Mouse (Mus musculus) spleen, adult 2 months (tissue): ENCODE results near the gene Mark1. TPM values are rescaled to one million over a fixed set of nuclear protein-coding genes. Genes with fewer than 3 reads are reported as not detected.

Experiments used
- DNase-seq, 2 experiments: peaks; one replicate each; pipeline versions ENCODE4 v3.0.0 to v3.0.0-alpha.2; 2012 to 2021; ENCODE audit warnings: low spot score in 2 of 2, low read depth in 1 of 2
- H3K27ac ChIP-seq: fragments of 200-500 bp; 2 replicates; pipeline ENCODE4 v1.5.1; 2012; ENCODE audit warnings: low read length, inconsistent platforms; ENCODE audit not compliant: insufficient read depth
- H3K27me3 ChIP-seq: fragments of 200-500 bp; 2 replicates; pipeline ENCODE4 v1.6.1; 2012; ENCODE audit warnings: mild to moderate bottlenecking, moderate library complexity, low read length, inconsistent platforms; ENCODE audit not compliant: control insufficient read depth, insufficient read depth
- H3K36me3 ChIP-seq: fragments of 200-500 bp; 2 replicates; pipeline ENCODE4 v1.6.1; 2012; ENCODE audit warnings: mild to moderate bottlenecking, low read length, inconsistent platforms; ENCODE audit not compliant: control insufficient read depth, insufficient read depth
- H3K4me1 ChIP-seq: fragments of 200-500 bp; 2 replicates; pipeline ENCODE4 v1.6.1; 2011; ENCODE audit warnings: inconsistent platforms; ENCODE audit not compliant: control insufficient read depth, insufficient read depth, insufficient read length
- H3K4me3 ChIP-seq: fragments of 200-500 bp; 2 replicates; pipeline ENCODE4 v1.5.1; 2011; ENCODE audit warnings: mild to moderate bottlenecking, inconsistent platforms; ENCODE audit not compliant: insufficient read depth, insufficient read length; ENCODE audit errors: extremely low read depth
- CTCF ChIP-seq: fragments of 200-500 bp; IDR thresholded peaks from 2 replicates; pipeline ENCODE4 v1.5.1; 2011; ENCODE audit warnings: mild to moderate bottlenecking, inconsistent platforms; ENCODE audit not compliant: insufficient read depth, insufficient read length, insufficient replicate concordance; ENCODE audit errors: extremely low read depth
- POLR2A ChIP-seq: fragments of 200-500 bp; IDR thresholded peaks from 2 replicates; pipeline ENCODE4 v1.6.1; 2011; ENCODE audit warnings: low read depth, low read length, inconsistent platforms
- WGBS: fragments of 180-500 bp; shearing (Covaris S2); methylation state at CpG from one replicate; pipeline ENCODE4 v1.1.7; 2018; 5-methylcytosine and 5-hydroxymethylcytosine counted together
- polyA plus RNA-seq: library from polyadenylated mRNA; depleted of rRNA; stranded (reverse); fragments of >200 nt; gene quantifications from 2 replicates; pipeline ENCODE4 v1.2.3, GENCODE M21; 2012

Gene Mark1
- polyA plus RNA-seq, 1 experiment = 1.6 TPM

- H3K4me3 ChIP-seq = no peak overlapping the region
- no peaks in the 10 kb centered on the region for H3K27me3 ChIP-seq
- TF ChIP-seq CTCF (no peak), POLR2A (no peak)
- WGBS = 77% methylated on average over 3 of the region's 3 CpGs
- H3K4me1 ChIP-seq = no peaks in the 10 kb centered on the region
- DNase-seq = no peak
- H3K27ac ChIP-seq = no peak overlapping the region
- H3K36me3 ChIP-seq = no peaks in the 10 kb centered on the region
Measured at GRCm38 (mm10) chr1:185012566-185012965, 13.2 kb upstream of the Mark1 start.

- Histone ChIP-seq H3K4me1 (no peaks in the 10 kb centered on the region), H3K27ac (no peak overlapping the region), H3K4me3 (no peak overlapping the region), H3K27me3 (no peaks in the 10 kb centered on the region), H3K36me3 (no peaks in the 10 kb centered on the region)
- 84% methylated on average over 5 of the region's 5 CpGs for WGBS
- TF ChIP-seq CTCF = no peak
- no peak for TF ChIP-seq POLR2A
- no peak for DNase-seq
Measured at GRCm38 (mm10) chr1:185007066-185007465, 7.7 kb upstream of the Mark1 start.

DNA sequence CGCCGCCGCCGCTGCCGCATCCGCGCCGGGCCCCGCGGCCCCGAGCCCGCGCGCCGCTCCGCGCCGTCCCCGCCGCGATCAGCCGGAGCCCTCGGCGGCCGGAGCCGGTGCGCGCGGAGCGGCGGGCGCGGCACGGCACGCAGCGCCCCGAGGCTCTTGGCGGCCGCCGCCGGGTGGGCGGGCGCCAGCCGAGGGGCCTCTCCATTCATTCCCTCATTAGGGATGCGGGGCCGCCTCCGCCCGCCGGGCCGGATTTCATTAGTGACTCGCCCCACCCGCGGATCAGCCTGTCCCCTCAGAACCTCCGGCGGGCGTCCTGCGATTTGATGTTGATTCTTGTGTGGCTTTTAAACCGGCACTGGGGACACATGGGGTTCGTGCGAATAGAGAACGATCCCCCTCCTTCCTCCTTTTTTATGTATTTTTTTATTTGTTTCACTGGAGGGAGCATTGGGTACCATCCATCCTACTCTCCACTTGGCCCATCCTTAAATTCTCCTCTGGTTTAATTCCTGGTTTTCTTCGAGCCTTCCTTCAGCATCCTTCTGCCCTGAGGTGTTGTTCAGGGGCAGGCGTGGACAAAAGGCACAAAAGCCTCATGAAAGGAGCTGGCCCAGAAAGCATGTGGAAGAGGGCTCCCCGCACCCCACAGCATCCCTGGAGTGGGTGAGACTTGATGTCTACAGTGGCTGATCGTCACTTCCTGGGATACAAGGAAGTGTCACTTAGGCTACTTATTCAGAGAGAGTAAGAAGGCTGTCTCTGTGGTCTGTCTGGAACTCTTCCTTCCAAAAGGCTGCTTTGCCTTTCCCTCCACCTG, 620 bp upstream of the Mark1 start:
- Histone ChIP-seq H3K4me1 (no peaks in the 10 kb centered on the region), H3K27me3 (peaks cover 7% of the 10 kb centered on the region), H3K27ac (no peak overlapping the region; the same call in 1 of the 2 replicates), H3K4me3 (no peak overlapping the region; the same call in 1 of the 2 replicates), H3K36me3 (no peaks in the 10 kb centered on the region)
- no peak for TF ChIP-seq POLR2A
- TF ChIP-seq CTCF = no peak
- WGBS = 24% methylated on average over 64 of the region's 65 CpGs
- no peak for DNase-seq

DNA sequence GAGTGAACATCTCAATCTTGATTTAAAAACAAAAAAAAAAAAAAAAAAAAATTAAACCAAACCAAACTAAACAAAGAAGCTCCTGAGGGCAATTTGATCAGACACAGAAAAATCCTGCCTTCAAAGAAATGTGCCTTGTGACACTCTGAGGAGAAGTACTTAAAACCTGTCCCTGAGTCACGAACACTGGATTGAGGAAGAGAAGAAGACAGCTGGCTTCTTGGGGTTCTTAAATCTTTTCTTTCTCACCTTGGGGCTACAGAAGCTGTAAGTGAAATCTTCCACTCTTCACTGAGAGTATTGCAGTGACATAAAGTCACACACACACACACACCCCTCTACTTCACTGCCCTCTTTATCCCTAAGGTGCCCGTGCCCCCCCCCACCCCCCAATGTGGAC, 739 bp downstream of the Mark1 start:
- no peak overlapping the region for H3K4me3 ChIP-seq

DNA sequence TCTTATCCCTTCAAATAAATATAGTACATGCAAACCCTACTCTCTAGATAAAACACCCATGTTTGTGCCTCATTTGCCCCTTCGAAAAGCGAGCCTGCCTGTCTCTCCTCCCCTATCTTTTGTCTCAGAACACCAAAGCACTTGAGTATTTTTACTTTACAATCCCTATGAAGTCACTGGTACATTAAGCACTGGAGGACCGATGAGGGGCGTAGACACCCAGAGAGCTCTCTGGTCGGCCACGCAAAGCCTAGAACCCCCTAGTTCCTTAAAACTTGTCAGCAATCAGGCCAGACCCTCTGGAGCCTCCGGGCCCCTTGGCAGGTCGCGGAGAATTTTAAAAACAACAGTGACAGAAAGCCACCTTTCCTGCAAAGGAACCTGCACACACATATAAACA, 1.2 kb downstream of the Mark1 start:
- Histone ChIP-seq H3K27me3 (peaks cover 7% of the 10 kb centered on the region), H3K27ac (no peak overlapping the region), H3K4me1 (no peaks in the 10 kb centered on the region), H3K36me3 (no peaks in the 10 kb centered on the region), H3K4me3 (no peak overlapping the region)
- WGBS = 67% methylated on average over 9 of the region's 9 CpGs
- TF ChIP-seq CTCF (no peak), POLR2A (no peak)
- no peak for DNase-seq

More for the DNA sequence above, 739 bp downstream of the Mark1 start:
- H3K27ac ChIP-seq = no peak overlapping the region
- DNase-seq = no peak
- TF ChIP-seq CTCF = no peak
- no peak for TF ChIP-seq POLR2A
- H3K4me1 ChIP-seq = no peaks in the 10 kb centered on the region
- no peaks in the 10 kb centered on the region for H3K36me3 ChIP-seq
- peaks cover 7% of the 10 kb centered on the region for H3K27me3 ChIP-seq
- 12% methylated on average over 2 of the region's 2 CpGs for WGBS

DNA sequence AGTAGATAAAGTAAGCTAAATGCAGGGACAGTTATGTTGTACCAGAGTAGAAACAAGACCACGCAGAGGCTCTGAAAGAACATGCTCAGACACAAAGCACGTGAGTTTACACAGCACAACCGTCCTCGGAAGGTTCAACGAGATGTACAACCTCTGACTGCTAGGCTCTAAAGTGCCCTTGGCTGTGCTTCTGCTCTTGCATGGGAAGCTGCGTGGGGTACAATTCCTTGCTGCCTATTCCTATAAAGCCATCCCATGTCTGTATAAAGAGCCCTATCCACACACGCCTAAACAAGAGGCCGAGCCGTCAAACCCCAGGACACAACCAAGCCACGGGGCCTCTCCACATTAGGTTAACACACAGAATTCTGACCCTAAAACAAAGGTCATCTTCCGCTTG, 1.9 kb downstream of the Mark1 start:
- TF ChIP-seq CTCF (no peak), POLR2A (no peak)
- H3K4me3 ChIP-seq = no peak overlapping the region
- no peaks in the 10 kb centered on the region for H3K36me3 ChIP-seq
- WGBS = 87% methylated on average over 11 of the region's 11 CpGs
- H3K27ac ChIP-seq = no peak overlapping the region
- peaks cover 7% of the 10 kb centered on the region for H3K27me3 ChIP-seq
- no peaks in the 10 kb centered on the region for H3K4me1 ChIP-seq
- DNase-seq = no peak

DNA sequence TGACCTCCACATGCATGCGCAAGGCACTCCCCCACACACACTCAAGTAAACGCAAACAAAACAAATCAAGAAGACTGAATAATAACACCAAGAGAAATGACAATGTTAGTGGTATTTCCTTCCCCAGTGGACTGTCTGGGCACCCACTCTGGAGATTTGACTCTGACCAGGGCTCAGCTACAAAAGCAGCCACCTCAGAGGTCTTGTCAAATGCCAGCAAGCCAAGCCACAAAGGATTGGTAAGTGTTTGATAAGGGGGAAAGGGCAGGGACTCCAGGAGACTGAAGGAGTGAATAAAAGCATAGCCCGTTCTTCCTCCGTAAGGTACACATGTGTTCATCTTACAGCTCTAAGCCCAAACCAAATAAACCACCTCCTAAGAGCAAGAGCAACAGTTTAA, 4.0 kb downstream of the Mark1 start:
- WGBS = 82% methylated on average over 4 of the region's 4 CpGs
- no peaks in the 10 kb centered on the region for H3K4me1 ChIP-seq
- no peak for TF ChIP-seq POLR2A
- TF ChIP-seq CTCF = no peak

More for the DNA sequence above, 4.0 kb downstream of the Mark1 start:
- Histone ChIP-seq H3K27ac (no peak overlapping the region), H3K4me3 (no peak overlapping the region), H3K36me3 (no peaks in the 10 kb centered on the region), H3K27me3 (peaks cover 7% of the 10 kb centered on the region)
- DNase-seq = no peak
